Mouse (Mus musculus) kidney, postnatal 4 days (tissue): ENCODE measurements at regions not wholly inside any gene's neighbourhood (a gene's known extent, or its start where the extent isn't known, plus 50 kb on each side); places are given as distances from the start of the nearest gene placed in this dataset.

Experiments used
- DNase-seq, 2 experiments: peaks; one replicate each; pipeline ENCODE4 v3.0.0; 2021; ENCODE audit warnings: mixed read lengths in 2 of 2

DNA sequence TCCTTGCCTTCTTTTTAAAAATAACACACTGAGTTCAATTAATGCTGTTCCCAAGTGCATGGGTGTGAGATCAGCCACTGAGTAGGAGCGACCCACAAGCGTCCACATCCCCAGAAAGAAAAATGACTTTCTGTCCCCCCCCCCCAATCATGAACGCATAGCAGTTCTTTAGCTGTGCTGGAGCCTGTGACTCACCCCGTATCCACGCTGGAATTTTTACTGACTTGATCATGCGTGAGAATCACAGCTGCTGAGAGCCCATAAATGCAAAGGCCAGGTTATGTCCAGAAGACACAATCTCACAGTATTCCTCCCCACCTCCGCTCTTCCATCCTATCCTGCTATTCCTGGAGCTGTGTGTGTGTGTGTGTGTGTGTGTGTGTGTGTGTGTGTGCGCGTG, 53.3 kb downstream of the Fos start:
- DNase-seq: no peak

DNA sequence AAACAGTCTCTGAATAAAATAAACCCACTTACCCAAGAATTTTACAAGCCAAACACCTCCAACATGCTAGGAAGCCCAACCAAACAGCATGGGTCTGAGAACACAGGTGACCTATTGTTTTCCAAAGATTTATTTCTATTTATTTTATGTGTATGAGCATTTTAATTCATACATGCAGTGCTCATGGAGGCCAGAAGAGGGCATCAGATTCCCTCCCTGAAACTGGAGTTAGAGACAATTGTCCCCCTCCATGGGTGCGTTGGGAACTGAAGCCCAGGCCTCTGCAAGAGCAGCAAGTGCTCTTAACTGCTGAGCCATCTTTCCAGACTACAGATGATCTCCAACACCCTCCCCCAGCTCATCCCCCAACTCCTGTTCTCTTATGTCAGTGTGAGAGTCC, 57.9 kb downstream of the Fos start:
- no peak for DNase-seq

DNA sequence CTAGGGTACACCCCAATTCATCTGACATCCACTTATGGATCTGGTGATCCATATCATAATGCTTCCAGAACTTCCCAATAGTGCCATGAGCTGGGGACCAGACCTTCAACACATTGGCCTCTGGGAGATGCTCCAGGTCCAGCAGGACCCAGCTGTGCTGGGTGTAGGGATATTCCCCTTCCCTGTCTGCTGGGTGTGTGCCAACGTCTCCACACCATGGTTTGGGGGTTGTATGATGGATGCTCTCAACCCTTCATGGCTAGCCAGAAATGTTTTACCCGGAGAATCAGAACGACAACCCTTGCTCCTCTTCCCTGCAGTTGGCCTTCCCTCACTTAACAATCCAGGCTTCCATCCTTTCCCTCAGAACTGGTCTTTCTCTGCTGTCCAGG, 58.5 kb downstream of the Fos start:
- peak; percentile 22 to 34 for DNase-seq

GRCm38 (mm10) chr12:85532613-85533460, 59.1 kb downstream of the Fos start:
- peak; percentile 54 to 67 for DNase-seq

DNA sequence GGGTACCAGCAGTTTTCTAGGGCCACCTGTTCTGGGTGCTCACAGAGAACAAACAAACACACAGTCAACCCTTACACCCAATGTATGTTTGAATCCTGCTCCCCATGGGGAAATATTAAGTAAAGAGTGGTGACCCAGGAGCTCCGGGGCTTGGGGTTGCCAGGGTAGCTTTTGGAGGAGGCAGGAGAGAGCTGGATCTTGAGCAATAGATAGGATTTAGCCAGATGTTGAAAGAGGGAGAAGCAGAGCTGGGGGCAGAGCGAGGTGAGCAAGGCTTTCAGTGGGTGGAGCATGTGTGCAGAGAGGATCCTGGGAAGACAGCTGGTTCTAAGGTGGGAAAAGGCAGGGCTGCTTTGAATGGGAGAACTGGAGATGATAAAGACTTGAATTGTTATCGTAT, 59.9 kb downstream of the Fos start:
- no peak for DNase-seq

- DNase-seq: no peak
Observed at GRCm38 (mm10) chr12:85539423-85539822, 59.4 kb upstream of the Jdp2 start.

- DNase-seq: peak; percentile 26 to 41
Observed at GRCm38 (mm10) chr12:85541153-85541552, 57.7 kb upstream of the Jdp2 start.

GRCm38 (mm10) chr12:85542881-85543280, 55.9 kb upstream of the Jdp2 start:
- no peak for DNase-seq

GRCm38 (mm10) chr12:85543520-85543919, 55.3 kb upstream of the Jdp2 start:
- DNase-seq: no peak

- DNase-seq: no peak
Observed at GRCm38 (mm10) chr12:85544801-85545200, 54.0 kb upstream of the Jdp2 start.

GRCm38 (mm10) chr12:85545718-85546117, 53.1 kb upstream of the Jdp2 start:
- DNase-seq: no peak

- DNase-seq: peak; percentile 62 to 67
Observed at GRCm38 (mm10) chr12:85548076-85548475, 50.8 kb upstream of the Jdp2 start.
